Mouse (Mus musculus): ENCODE results near the gene Tmsb15l. TPM values are rescaled to one million over a fixed set of nuclear protein-coding genes. Genes with fewer than 3 reads are reported as not detected.

The Tmsb15l gene
- total RNA-seq, 2 experiments from 2014 or later = 1.0 to 1.1 TPM

Other genes with a start within 250 kb of the Tmsb15l start
- 100 to 1,000 TPM; 226 to 278 TPM for gene Morf4l2, start 233.2 kb downstream of the Tmsb15l start, total RNA-seq (2021)
- not detected for gene Glra4, start 196.7 kb downstream of the Tmsb15l start, total RNA-seq (2021)
- 10 to 100 TPM in 1 of 2 experiments, 1 to 10 TPM in 1; 7.0 to 13.0 TPM for gene Plp1, start 154.2 kb downstream of the Tmsb15l start, total RNA-seq (2021)
- gene Rab9b, start 108.1 kb downstream of the Tmsb15l start, total RNA-seq (2021) = under 1 TPM; 0.66 to 0.73 TPM
- gene H2bfm, start 49.5 kb downstream of the Tmsb15l start, total RNA-seq (2021) = not detected
- 10 to 100 TPM; 13.1 to 18.8 TPM for gene Tmsb15b2, start 1.4 kb downstream of the Tmsb15l start, total RNA-seq (2021)
- 1 to 10 TPM; 4.6 to 7.5 TPM for gene Tmsb15b1, start within 50 bp of the Tmsb15l start, total RNA-seq (2021)
- 10 to 100 TPM in 1 of 2 experiments, 1 to 10 TPM in 1; 9.9 to 14.0 TPM for gene Zcchc18, start 16.3 kb upstream of the Tmsb15l start, total RNA-seq (2021)
- gene Slc25a53, start 61.4 kb upstream of the Tmsb15l start, total RNA-seq (2021) = 10 to 100 TPM in 1 of 2 experiments, 1 to 10 TPM in 1; 7.3 to 14.0 TPM
- 1 to 10 TPM; 5.8 to 7.2 TPM for gene Fam199x, start 72.7 kb upstream of the Tmsb15l start, total RNA-seq (2021)
- gene Esx1, start 145.2 kb upstream of the Tmsb15l start, total RNA-seq (2021) = not detected

All from adrenal gland, postnatal 10 days (tissue).